In genomic region chr2:116067711-116068110, GRCm38 (mm10) we compare ENCODE assay signal across 8 mouse cellular contexts. TPM values are rescaled to one million over a fixed set of nuclear protein-coding genes. Genes with fewer than 3 reads are reported as not detected.
DNase-seq lines count a peak whose midpoint lies in the region; ATAC-seq and TF ChIP-seq lines count a peak whose summit lies in the region.

No protein-coding gene starts in this region.

- H3K9ac ChIP-seq in hindbrain, embryonic 12.5 days, result peak overlapping the region; percentile 97
- no peak overlapping the region for H3K9ac ChIP-seq in liver, embryonic 16.5 days (ENCODE audit: low read depth, low read length)

- no peaks in the 10 kb centered on the region for H3K4me1 ChIP-seq in cortical plate, adult 2 months (ENCODE audit: control insufficient read depth, insufficient read depth, low read length)
- H3K4me1 ChIP-seq in hindbrain, embryonic 12.5 days, result peaks cover 10% of the 10 kb centered on the region
- no peaks in the 10 kb centered on the region for H3K4me1 ChIP-seq in liver, embryonic 16.5 days (ENCODE audit: control insufficient read depth, low read depth, low read length)

- ATAC-seq in hindbrain, embryonic 12.5 days (ENCODE audit: low FRiP score), result no peak
- no peak for ATAC-seq in liver, embryonic 16.5 days (ENCODE audit: low read depth)

- H3K9me3 ChIP-seq in hindbrain, embryonic 12.5 days (replicated peaks), result no peaks in the 10 kb centered on the region
- no peaks in the 10 kb centered on the region for H3K9me3 ChIP-seq in liver, embryonic 16.5 days (replicated peaks; ENCODE audit: control insufficient read depth, low read length)

- TF ChIP-seq POLR2A in cortical plate, adult 2 months (IDR thresholded peaks at IDR 0.05; ENCODE audit: extremely low read depth, insufficient read depth, low read length), result no peak

- peaks cover 10% of the 10 kb centered on the region for H3K27me3 ChIP-seq in hindbrain, embryonic 12.5 days
- H3K27me3 ChIP-seq in liver, embryonic 16.5 days (ENCODE audit: control insufficient read depth, insufficient read depth, low read depth, low read length), result peaks cover 88% of the 10 kb centered on the region

- no peak for TF ChIP-seq CTCF in cortical plate, adult 2 months (IDR thresholded peaks at IDR 0.05; ENCODE audit: extremely low read depth, insufficient read depth, low read length)

- H3K4me3 ChIP-seq in cortical plate, adult 2 months (ENCODE audit: insufficient read depth, low read length), result peak overlapping the region; percentile 78
- H3K4me3 ChIP-seq in hindbrain, embryonic 12.5 days, result peak overlapping the region; percentile 69
- peak overlapping the region; percentile 20 for H3K4me3 ChIP-seq in liver, embryonic 16.5 days (ENCODE audit: low read depth, low read length)

- 0% methylated on average over 15 of the region's 15 CpGs for WGBS in hindbrain, embryonic 12.5 days
- WGBS in liver, embryonic 16.5 days (ENCODE audit: insufficient replicate concordance), result 5% methylated on average over 15 of the region's 15 CpGs

- peak overlapping the region; percentile 69 for H3K4me2 ChIP-seq in hindbrain, embryonic 12.5 days (replicated peaks)
- H3K4me2 ChIP-seq in liver, embryonic 16.5 days (ENCODE audit: low read depth, low read length), result no peak overlapping the region

- no peaks in the 10 kb centered on the region for H3K36me3 ChIP-seq in hindbrain, embryonic 12.5 days
- H3K36me3 ChIP-seq in liver, embryonic 16.5 days (ENCODE audit: control insufficient read depth, insufficient read depth), result no peaks in the 10 kb centered on the region

- peak; percentile 58 for DNase-seq in adrenal gland, adult 2 months
- DNase-seq in adrenal gland, postnatal 4 days (ENCODE audit: low spot score in 2 of 2), result no peak
- DNase-seq in frontal cortex, postnatal 14 days (ENCODE audit: low spot score in 2 of 2), result no peak
- DNase-seq in gastrocnemius, postnatal 4 days (ENCODE audit: low spot score in 2 of 2), result no peak
- no peak for DNase-seq in right cerebral cortex, adult 18-20 months

- peak overlapping the region; percentile 80 for H3K27ac ChIP-seq in cortical plate, adult 2 months (ENCODE audit: insufficient read depth, low read length)
- H3K27ac ChIP-seq in hindbrain, embryonic 12.5 days, result peak overlapping the region; percentile 98
- H3K27ac ChIP-seq in liver, embryonic 16.5 days (ENCODE audit: low read length), result no peak overlapping the region

RNA-seq across cellular contexts. Expression of gene Meis2, which starts 2.1 kb away (rescaled TPM):
- 100 to 1,000 TPM; 211 to 303 TPM for total RNA-seq in adrenal gland, adult 2 months (2021)
- polyA plus RNA-seq in adrenal gland, adult 2 months (2012; rRNA removed), result 85.4 and 124 TPM in 2 replicates
- 100 to 1,000 TPM; 159 to 160 TPM for total RNA-seq in adrenal gland, postnatal 4 days (2021)
- 62.9 and 86.1 TPM in 2 replicates for polyA plus RNA-seq in cortical plate, adult 2 months (2012; rRNA removed)
- 130 and 155 TPM in 2 replicates for polyA plus RNA-seq in hindbrain, embryonic 12.5 days (2016; fragmentation: Nextera tagmentation; extraction: Ambion mirVana)
- 1.1 and 1.6 TPM in 2 replicates for polyA plus RNA-seq in liver, embryonic 16.5 days (2015; fragmentation: Nextera tagmentation; extraction: Ambion mirVana)
- 1 to 10 TPM; 5.1 to 6.7 TPM for total RNA-seq in gastrocnemius, postnatal 4 days (2021)

Comparison
In these comparisons a context has a peak if more than half of its experiments do, and no peak if none do; other contexts are left out.
1. H3K4me3 ChIP-seq: peak in every context shown above with its lines; median percentile 78 in cortical plate, adult 2 months; 69 in hindbrain, embryonic 12.5 days; 20 in liver, embryonic 16.5 days.
2. RNA of gene Meis2, which starts 2.1 kb away (polyA plus RNA-seq): 130 to 155 TPM in hindbrain, embryonic 12.5 days, 85.4 to 124 TPM in adrenal gland, adult 2 months and 62.9 to 86.1 TPM in cortical plate, adult 2 months; 1.1 to 1.6 TPM in liver, embryonic 16.5 days; every median in the first group is over 10 times any median in the second.